Mouse (Mus musculus): ENCODE results near the gene Krt84. TPM values are rescaled to one million over a fixed set of nuclear protein-coding genes. Genes with fewer than 3 reads are reported as not detected.

Gene Krt84
- total RNA-seq, 2 experiments from 2014 or later = 0.08 TPM; not detected in 1

DNA sequence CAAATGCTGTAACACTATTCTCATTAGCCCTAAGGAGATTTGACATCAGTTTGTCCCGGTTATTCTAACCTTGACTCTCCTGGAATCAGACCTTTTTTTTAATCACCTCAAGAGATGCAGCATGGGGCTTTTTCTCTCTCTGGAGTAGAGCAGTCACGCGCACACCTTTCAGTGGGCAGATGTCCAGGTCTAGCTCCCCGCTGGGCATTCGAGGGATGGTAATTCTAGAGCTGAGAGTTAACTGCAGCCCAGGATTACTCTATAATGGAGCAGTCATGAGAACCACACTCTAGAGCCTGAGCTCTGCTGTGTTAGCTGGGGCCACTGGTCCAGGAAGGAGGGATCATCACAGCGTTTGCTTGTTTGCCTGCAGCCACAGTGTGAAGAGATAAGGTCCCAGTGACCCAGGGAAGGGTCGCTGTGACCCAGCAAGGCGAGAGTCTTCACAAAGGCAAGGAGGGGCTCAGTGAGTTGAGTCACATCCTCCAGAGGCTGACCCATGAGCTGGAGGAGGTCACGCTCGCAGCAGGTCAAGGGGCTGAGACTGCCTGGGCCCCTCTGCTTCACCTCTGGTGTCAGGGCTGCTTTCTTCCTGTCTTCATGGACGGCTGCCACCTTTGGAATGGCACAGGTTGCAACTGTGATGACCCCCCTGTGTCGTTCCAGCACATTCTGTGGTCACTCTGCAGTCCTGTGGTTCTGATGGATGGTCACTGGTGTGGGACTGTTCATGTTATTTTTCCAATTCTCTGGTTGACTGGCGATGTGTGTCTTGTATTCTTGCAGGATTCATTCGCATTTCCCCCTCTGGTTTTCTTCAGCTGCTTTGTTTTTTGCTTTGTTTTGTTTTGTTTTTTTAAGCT is 25.5 kb downstream of the Krt84 start:
- intact Hi-C loops (cut with DNase I; ENCODE audit: low total_unique reads) = no loop called here
- no peak for DNase-seq

- DNase-seq = no peak
- intact Hi-C loops (cut with DNase I; ENCODE audit: low total_unique reads) = loop anchor here (10.0 kb wide), 1 partner anchor 152 kb away; no protein-coding TSS in a partner anchor
These were observed 35.4 kb downstream of the Krt84 start for GRCm38 (mm10) chr15:101497181-101497580.

- no peak for DNase-seq
- intact Hi-C loops (cut with DNase I; ENCODE audit: low total_unique reads) = loop anchor here (10.0 kb wide), 1 partner anchor 150 kb away; no protein-coding TSS in a partner anchor
These were observed 37.4 kb downstream of the Krt84 start for GRCm38 (mm10) chr15:101495266-101495665.

DNA sequence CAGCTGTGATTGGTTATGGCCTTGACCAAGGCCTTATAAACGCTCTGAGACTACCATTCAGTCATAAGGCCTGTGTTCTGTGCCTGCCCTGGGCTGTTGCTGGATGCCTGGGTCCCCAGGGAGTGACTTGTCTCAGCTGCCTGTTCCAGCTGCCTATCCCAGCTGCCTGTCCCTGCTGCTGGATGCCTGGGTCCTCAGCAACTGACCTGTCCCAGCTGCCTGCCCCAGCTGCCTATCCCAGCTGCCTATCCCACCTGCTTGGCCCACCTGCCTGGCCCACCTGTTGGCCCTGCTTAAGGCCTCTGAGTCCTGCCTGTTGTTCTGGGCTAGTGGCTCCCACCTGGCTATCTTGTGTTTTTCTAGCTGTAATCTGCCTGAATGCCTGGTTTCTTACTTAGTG is 38.4 kb downstream of the Krt84 start:
- DNase-seq = no peak

DNA sequence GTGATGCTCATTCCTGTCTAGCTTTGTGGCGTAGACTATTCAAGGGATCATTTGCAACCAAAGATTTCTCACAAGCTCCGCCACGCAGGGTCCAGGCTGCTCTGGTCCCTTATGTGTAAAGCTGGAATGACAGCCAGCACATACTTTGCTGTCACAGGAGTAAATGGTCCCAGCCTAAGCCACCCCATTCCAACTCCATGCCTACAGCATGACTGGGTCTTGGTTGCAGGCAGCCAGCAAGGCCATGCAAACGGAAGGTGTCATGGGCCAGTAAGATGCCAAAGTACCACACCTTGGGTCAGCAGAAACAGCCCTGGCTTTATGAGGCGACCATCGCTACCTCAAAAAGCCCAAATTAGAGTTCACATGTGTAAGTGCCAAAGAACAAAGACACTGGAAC is 38.9 kb downstream of the Krt84 start:
- intact Hi-C loops (cut with DNase I; ENCODE audit: low total_unique reads) = loop anchor here (10.0 kb wide), 1 partner anchor 149 kb away; no protein-coding TSS in a partner anchor
- no peak for DNase-seq

More for the DNA sequence above, 38.4 kb downstream of the Krt84 start:
- intact Hi-C loops (cut with DNase I; ENCODE audit: low total_unique reads) = loop anchor here (10.0 kb wide), 1 partner anchor 149 kb away; no protein-coding TSS in a partner anchor

DNA sequence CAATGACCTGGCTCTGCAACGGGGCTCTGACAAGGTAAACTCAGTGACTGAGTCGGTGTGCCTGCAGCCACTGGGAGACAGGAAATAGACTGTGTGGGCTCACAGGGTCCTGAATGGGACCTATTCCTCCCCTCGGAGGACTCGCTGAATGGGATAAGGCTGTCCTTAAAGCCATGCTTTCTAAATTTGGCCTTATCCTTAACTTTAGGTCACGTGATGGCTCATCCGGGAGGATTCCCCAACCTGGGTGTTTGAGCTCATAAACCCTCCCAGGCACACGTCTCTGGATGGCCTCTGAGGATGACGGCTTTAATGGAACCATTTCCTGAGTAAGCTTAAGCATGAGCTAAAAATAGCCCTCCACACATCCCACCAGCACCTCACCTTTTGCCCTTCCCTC is 39.9 kb downstream of the Krt84 start:
- no peak for DNase-seq
- intact Hi-C loops (cut with DNase I; ENCODE audit: low total_unique reads) = loop anchor here (10.0 kb wide), 1 partner anchor 148 kb away; no protein-coding TSS in a partner anchor

- DNase-seq = no peak
- intact Hi-C loops (cut with DNase I; ENCODE audit: low total_unique reads) = loop anchor here (10.0 kb wide), 1 partner anchor 147 kb away; no protein-coding TSS in a partner anchor
These were observed 41.2 kb downstream of the Krt84 start, which contains the start of gene Krt83 for GRCm38 (mm10) chr15:101491431-101491830. Gene Krt83 (minus strand): TSS chr15:101491512.

GRCm38 (mm10) chr15:101485911-101486635 is 46.5 kb downstream of the Krt84 start:
- intact Hi-C loops (cut with DNase I; ENCODE audit: low total_unique reads) = no loop called here
- no peak for DNase-seq

DNA sequence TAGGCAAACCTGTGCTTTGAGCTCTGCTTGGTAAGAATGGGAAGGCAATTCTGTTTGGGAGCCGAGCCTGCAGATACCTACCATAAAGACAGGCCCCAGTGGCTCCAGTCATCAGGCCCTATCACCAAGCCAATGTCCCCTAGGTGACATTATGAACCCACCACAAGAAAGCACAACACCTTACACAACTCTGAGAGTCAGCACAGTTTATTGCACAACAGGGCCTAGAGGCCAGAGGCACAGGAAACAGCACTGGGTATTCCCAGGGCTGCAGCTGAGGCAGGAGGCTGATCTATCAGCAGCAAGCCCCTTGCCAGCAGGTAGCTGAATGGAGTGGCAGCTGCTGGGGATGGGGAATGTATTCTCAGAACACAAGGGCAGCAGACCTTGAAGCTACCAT is 47.7 kb downstream of the Krt84 start:
- intact Hi-C loops (cut with DNase I; ENCODE audit: low total_unique reads) = no loop called here
- no peak for DNase-seq

GRCm38 (mm10) chr15:101483646-101484045 is 49.0 kb downstream of the Krt84 start:
- DNase-seq = no peak
- intact Hi-C loops (cut with DNase I; ENCODE audit: low total_unique reads) = no loop called here

- no peak for DNase-seq
- intact Hi-C loops (cut with DNase I; ENCODE audit: low total_unique reads) = no loop called here
These were observed 50.6 kb downstream of the Krt84 start for GRCm38 (mm10) chr15:101482056-101482455.

GRCm38 (mm10) chr15:101479666-101480060 is 53.0 kb downstream of the Krt84 start:
- no peak for DNase-seq
- intact Hi-C loops (cut with DNase I; ENCODE audit: low total_unique reads) = no loop called here

- peak; percentile 37 for DNase-seq
- intact Hi-C loops (cut with DNase I; ENCODE audit: low total_unique reads) = no loop called here
These were observed 53.5 kb downstream of the Krt84 start for GRCm38 (mm10) chr15:101479007-101479665.

Small RNA genes within 50 kb of the gene (microRNA-seq; reads per million reads assigned to microRNA genes)
- 0 reads per million in 2 experiments for gene Gm44393
- gene Gm44460 = 0 reads per million in 2 experiments

Other genes starting within 250 kb of the Krt84 start
- gene Atg101, start 248.5 kb downstream of the Krt84 start, total RNA-seq (2021) = 10 to 100 TPM; 27.7 to 35.0 TPM
- under 1 TPM; 0.22 to 0.29 TPM for gene 6030408B16Rik, start 239.6 kb downstream of the Krt84 start, total RNA-seq (2021)
- 1 to 10 TPM in 1 of 2 experiments, under 1 TPM in 1; 0.69 to 1.4 TPM for gene Krt80, start 162.7 kb downstream of the Krt84 start, total RNA-seq (2021)
- not detected for gene Krt7, start 121.8 kb downstream of the Krt84 start, total RNA-seq (2021)
- not detected for gene Krt87, start 94.0 kb downstream of the Krt84 start, total RNA-seq (2021)
- not detected for gene Krt88, start 85.1 kb downstream of the Krt84 start, total RNA-seq (2021)
- gene Krt81, start 69.1 kb downstream of the Krt84 start, total RNA-seq (2021) = not detected
- gene Krt86, start 59.3 kb downstream of the Krt84 start, total RNA-seq (2021) = not detected
- under 1 TPM in 1 of 2 experiments, not detected in 1; 0.14 TPM for gene Krt83, start 41.3 kb downstream of the Krt84 start, total RNA-seq (2021)
- gene Gm49425, start 15.6 kb downstream of the Krt84 start, total RNA-seq (2021) = not detected
- not detected for gene Krt82, start 17.8 kb upstream of the Krt84 start, total RNA-seq (2021)
- gene Krt90, start 30.1 kb upstream of the Krt84 start, total RNA-seq (2021) = not detected
- gene Krt75, start 41.1 kb upstream of the Krt84 start, total RNA-seq (2021) = not detected
- gene Gm5414, start 95.4 kb upstream of the Krt84 start, total RNA-seq (2021) = not detected
- not detected for gene Gm5478, start 114.6 kb upstream of the Krt84 start, total RNA-seq (2021)
- not detected for gene Krt6b, start 147.5 kb upstream of the Krt84 start, total RNA-seq (2021)
- not detected for gene Krt6a, start 161.5 kb upstream of the Krt84 start, total RNA-seq (2021)
- gene Krt5, start 180.1 kb upstream of the Krt84 start, total RNA-seq (2021) = not detected
- not detected for gene Krt71, start 210.3 kb upstream of the Krt84 start, total RNA-seq (2021)